Mouse (Mus musculus) forebrain, embryonic 10.5 days (tissue): ENCODE measurements around the gene Mtch1. TPM values are rescaled to one million over a fixed set of nuclear protein-coding genes. Genes with fewer than 3 reads are reported as not detected.

Experiments
- DNase-seq: peaks from one replicate; pipeline ENCODE4 v3.0.0-alpha.2; 2017; ENCODE audit warnings: low spot score; ENCODE audit errors: extremely low spot score
- H3K27ac ChIP-seq: fragments of 300-500 bp; sonication (generic); 2 replicates; pipeline ENCODE4 v1.5.1; 2016; ENCODE audit warnings: mild to moderate bottlenecking
- H3K27me3 ChIP-seq: fragments of 300-500 bp; sonication (generic); 2 replicates; pipeline ENCODE4 v1.6.1; 2016; ENCODE audit warnings: mild to moderate bottlenecking; ENCODE audit not compliant: poor library complexity, severe bottlenecking
- H3K36me3 ChIP-seq: fragments of 300-500 bp; sonication (generic); replicated peaks from 2 replicates; pipeline ENCODE4 v1.6.1; 2016; ENCODE audit warnings: mild to moderate bottlenecking, moderate library complexity
- H3K4me1 ChIP-seq: fragments of 300-500 bp; sonication (generic); 2 replicates; pipeline ENCODE4 v1.6.1; 2016
- H3K4me3 ChIP-seq: fragments of 300-500 bp; sonication (generic); 2 replicates; pipeline ENCODE4 v1.5.1; 2016; ENCODE audit warnings: mild to moderate bottlenecking, moderate library complexity
- H3K9me3 ChIP-seq: fragments of 300-500 bp; sonication (generic); 2 replicates; pipeline ENCODE4 v1.6.1; 2016; ENCODE audit warnings: mild to moderate bottlenecking, moderate library complexity
- WGBS: fragments of 180-500 bp; shearing (Covaris S2); methylation state at CpG from one replicate; pipeline ENCODE4 v1.1.7; 2016; 5-methylcytosine and 5-hydroxymethylcytosine counted together
- polyA plus RNA-seq: library from polyadenylated mRNA; unstranded; fragments of >200 nt; fragmentation: Nextera tagmentation; extraction: Ambion mirVana; gene quantifications from 2 replicates; pipeline ENCODE4 v1.2.1, GENCODE M21; 2016

Gene Mtch1
- polyA plus RNA-seq, 1 experiment from 2014 or later = 255 TPM

- Histone ChIP-seq H3K27ac (no peak overlapping the region), H3K36me3 (no peaks in the 10 kb centered on the region), H3K4me3 (no peak overlapping the region), H3K4me1 (peaks cover 14% of the 10 kb centered on the region), H3K27me3 (no peaks in the 10 kb centered on the region), H3K9me3 (no peaks in the 10 kb centered on the region)
- no peak for DNase-seq
- 77% methylated on average over 11 of the region's 11 CpGs for WGBS
Observed at GRCm38 (mm10) chr17:29382417-29382816, 34.7 kb upstream of the Mtch1 start.

GRCm38 (mm10) chr17:29381472-29381871 lies 33.7 kb upstream of the Mtch1 start:
- no peak overlapping the region for H3K27ac ChIP-seq
- 28% methylated on average over 7 of the region's 7 CpGs for WGBS
- no peaks in the 10 kb centered on the region for H3K27me3 ChIP-seq
- H3K9me3 ChIP-seq = no peaks in the 10 kb centered on the region
- H3K4me1 ChIP-seq = peaks cover 14% of the 10 kb centered on the region
- peak; percentile 76 for DNase-seq
- no peaks in the 10 kb centered on the region for H3K36me3 ChIP-seq
- H3K4me3 ChIP-seq = no peak overlapping the region

GRCm38 (mm10) chr17:29380241-29380640 lies 32.5 kb upstream of the Mtch1 start:
- 80% methylated on average over 4 of the region's 4 CpGs for WGBS
- no peaks in the 10 kb centered on the region for H3K27me3 ChIP-seq
- H3K4me3 ChIP-seq = no peak overlapping the region
- no peaks in the 10 kb centered on the region for H3K9me3 ChIP-seq
- DNase-seq = no peak
- no peaks in the 10 kb centered on the region for H3K36me3 ChIP-seq
- H3K4me1 ChIP-seq = peaks cover 8% of the 10 kb centered on the region
- no peak overlapping the region for H3K27ac ChIP-seq

GRCm38 (mm10) chr17:29378056-29378455 lies 30.3 kb upstream of the Mtch1 start:
- Histone ChIP-seq H3K4me1 (0 out of 2 replicates have a peak, but pooled peaks cover 4% of the 10 kb centered on the region), H3K4me3 (no peak overlapping the region), H3K36me3 (no peaks in the 10 kb centered on the region), H3K27me3 (no peaks in the 10 kb centered on the region), H3K9me3 (no peaks in the 10 kb centered on the region), H3K27ac (no peak overlapping the region)
- DNase-seq = no peak
- 73% methylated on average over 8 of the region's 8 CpGs for WGBS

DNA sequence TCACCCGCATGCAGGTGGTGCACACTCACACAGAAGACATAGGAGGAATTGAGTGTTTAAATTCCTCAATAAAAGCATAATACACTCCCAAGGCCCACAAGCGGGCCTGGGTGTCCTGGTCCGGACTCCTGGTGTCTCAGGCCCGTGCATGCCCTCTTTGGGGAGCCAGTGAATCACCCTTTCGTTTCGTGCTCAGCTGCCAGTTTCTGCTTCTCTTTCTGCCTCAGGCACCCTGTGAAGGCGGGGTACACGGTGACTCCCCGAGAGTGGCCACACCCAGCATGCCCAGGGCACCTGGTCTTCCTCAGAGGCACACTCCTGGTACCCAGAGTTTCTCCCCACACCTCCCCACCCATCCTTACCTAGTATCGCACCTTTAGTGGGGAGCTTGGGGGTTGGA lies 28.1 kb upstream of the Mtch1 start:
- no peak overlapping the region for H3K27ac ChIP-seq
- H3K4me1 ChIP-seq = peaks cover 1% of the 10 kb centered on the region
- no peaks in the 10 kb centered on the region for H3K27me3 ChIP-seq
- no peaks in the 10 kb centered on the region for H3K36me3 ChIP-seq
- 85% methylated on average over 10 of the region's 10 CpGs for WGBS
- no peak overlapping the region for H3K4me3 ChIP-seq
- DNase-seq = no peak
- no peaks in the 10 kb centered on the region for H3K9me3 ChIP-seq

DNA sequence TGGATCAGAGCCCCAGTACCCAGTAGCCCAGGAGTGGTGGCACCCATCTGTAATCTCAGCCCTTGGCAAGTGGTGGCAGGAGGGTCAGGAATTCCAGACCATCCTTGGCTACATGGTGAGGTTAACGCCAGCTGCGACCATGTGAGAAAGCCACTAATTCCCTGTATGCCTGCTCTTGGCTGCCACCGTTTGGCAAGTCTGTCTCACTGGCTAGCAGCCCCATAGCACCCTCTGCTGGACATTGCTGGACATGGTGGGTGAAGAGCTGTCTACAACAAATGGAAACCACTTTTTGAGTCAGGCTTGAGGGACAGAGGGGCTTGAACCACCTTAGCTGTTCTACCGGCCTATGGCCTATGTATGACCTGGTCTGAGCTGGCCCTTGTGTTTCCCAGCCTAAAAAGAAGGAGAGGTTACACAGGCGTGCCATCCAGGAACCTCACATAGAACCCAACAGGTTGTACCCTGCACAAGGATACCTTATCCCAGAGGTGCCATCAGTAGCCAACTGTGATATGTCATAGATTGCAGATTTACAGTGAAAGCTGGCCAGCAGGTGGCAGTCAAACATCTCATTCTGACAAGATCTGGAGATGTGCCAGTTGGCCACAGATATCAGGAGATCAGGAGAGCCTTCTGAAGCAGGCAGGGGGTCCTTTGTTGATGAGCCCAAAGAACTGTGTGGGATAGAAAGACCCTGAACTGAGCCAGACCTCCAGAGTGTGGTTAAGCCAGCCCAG lies 23.4 kb upstream of the Mtch1 start:
- Histone ChIP-seq H3K27ac (peak overlapping the region; percentile 45), H3K36me3 (no peaks in the 10 kb centered on the region), H3K4me3 (no peak overlapping the region), H3K9me3 (no peaks in the 10 kb centered on the region), H3K27me3 (peaks cover 25% of the 10 kb centered on the region), H3K4me1 (peaks cover 22% of the 10 kb centered on the region)
- 6% methylated on average over 5 of the region's 5 CpGs for WGBS
- DNase-seq = peak; percentile 93

- peak overlapping the region; percentile 48 for H3K27ac ChIP-seq
- H3K36me3 ChIP-seq = no peaks in the 10 kb centered on the region
- H3K9me3 ChIP-seq = no peaks in the 10 kb centered on the region
- peaks cover 25% of the 10 kb centered on the region for H3K27me3 ChIP-seq
- H3K4me3 ChIP-seq = no peak overlapping the region
- WGBS = 20% methylated on average over 7 of the region's 7 CpGs
- no peak for DNase-seq
- H3K4me1 ChIP-seq = peaks cover 22% of the 10 kb centered on the region
Observed at GRCm38 (mm10) chr17:29368726-29369125, 21.0 kb upstream of the Mtch1 start.

GRCm38 (mm10) chr17:29365105-29365621 lies 17.4 kb upstream of the Mtch1 start:
- Histone ChIP-seq H3K27me3 (peaks cover 25% of the 10 kb centered on the region), H3K4me3 (no peak overlapping the region), H3K36me3 (no peaks in the 10 kb centered on the region), H3K9me3 (no peaks in the 10 kb centered on the region), H3K4me1 (peaks cover 34% of the 10 kb centered on the region), H3K27ac (no peak overlapping the region)
- WGBS = 90% methylated on average over 13 of the region's 13 CpGs
- DNase-seq = no peak

DNA sequence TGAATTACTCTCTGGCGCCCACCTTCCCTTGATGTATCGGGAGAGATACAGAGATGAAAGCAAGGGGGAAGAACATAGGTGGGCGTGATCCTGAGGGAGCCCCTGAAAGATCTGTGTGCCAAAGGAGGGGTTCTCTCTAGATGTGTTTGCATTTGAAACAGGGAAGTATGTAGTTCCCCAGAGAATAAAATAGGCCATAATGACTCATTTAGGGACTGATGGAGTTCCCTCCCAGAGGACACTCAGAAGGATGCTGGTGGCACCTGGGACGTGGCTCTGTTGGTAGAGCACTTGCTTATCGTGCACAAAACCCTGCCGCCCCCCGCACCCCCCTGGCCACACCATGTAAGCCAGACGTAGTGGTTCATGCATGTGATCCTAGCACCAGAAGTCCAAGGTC lies 15.4 kb upstream of the Mtch1 start:
- WGBS = 89% methylated on average over 8 of the region's 8 CpGs
- peaks cover 12% of the 10 kb centered on the region for H3K27me3 ChIP-seq
- H3K36me3 ChIP-seq = no peaks in the 10 kb centered on the region
- DNase-seq = no peak
- H3K4me1 ChIP-seq = peaks cover 28% of the 10 kb centered on the region
- H3K27ac ChIP-seq = no peak overlapping the region
- no peaks in the 10 kb centered on the region for H3K9me3 ChIP-seq
- H3K4me3 ChIP-seq = no peak overlapping the region

GRCm38 (mm10) chr17:29361982-29362691 lies 14.4 kb upstream of the Mtch1 start:
- no peak overlapping the region for H3K4me3 ChIP-seq
- WGBS = 64% methylated on average over 8 of the region's 8 CpGs
- no peaks in the 10 kb centered on the region for H3K36me3 ChIP-seq
- no peaks in the 10 kb centered on the region for H3K9me3 ChIP-seq
- DNase-seq = no peak
- H3K4me1 ChIP-seq = peaks cover 30% of the 10 kb centered on the region
- peak overlapping the region; percentile 72; the same call in 1 of the 2 replicates for H3K27ac ChIP-seq
- H3K27me3 ChIP-seq = 0 out of 2 replicates have a peak, but pooled peaks cover 2% of the 10 kb centered on the region

DNA sequence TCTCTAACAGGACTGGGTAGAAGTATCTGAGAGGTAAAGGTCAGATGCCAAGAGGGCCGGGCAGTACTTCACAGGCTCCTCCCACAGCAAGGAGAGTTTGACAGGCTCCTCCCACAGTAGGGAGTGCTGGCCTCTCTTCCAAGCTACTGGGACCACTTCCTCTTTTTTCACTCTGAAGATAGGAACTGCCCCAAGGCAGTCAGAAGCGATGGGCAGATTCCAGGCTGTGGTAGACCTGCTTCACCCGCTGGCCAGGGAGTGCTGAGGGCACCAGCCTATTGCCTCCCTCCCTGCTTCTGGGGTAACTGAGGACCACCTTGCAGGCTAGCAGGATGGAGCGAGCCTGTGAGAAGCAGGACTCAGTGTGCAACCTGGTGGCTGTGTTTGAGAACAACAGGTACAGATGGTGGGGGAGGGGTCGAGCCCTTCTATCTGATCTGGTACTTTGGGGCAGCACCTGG lies 13.1 kb upstream of the Mtch1 start, which contains the start of gene Fgd2:
Gene Fgd2 (plus strand): TSS at position 154 of the 461 bp plus-strand sequence.
- WGBS = 25% methylated on average over 5 of the region's 5 CpGs
- Histone ChIP-seq H3K27ac (peak within 1 kb of the TSS; percentile 72), H3K9me3 (no peaks in the 10 kb centered on the region), H3K4me3 (peak within 1 kb of the TSS; percentile 16; the same call in 1 of the 2 replicates), H3K36me3 (no peaks in the 10 kb centered on the region), H3K4me1 (peaks cover 44% of the 10 kb centered on the region), H3K27me3 (no peaks in the 10 kb centered on the region)
- DNase-seq = no peak

DNA sequence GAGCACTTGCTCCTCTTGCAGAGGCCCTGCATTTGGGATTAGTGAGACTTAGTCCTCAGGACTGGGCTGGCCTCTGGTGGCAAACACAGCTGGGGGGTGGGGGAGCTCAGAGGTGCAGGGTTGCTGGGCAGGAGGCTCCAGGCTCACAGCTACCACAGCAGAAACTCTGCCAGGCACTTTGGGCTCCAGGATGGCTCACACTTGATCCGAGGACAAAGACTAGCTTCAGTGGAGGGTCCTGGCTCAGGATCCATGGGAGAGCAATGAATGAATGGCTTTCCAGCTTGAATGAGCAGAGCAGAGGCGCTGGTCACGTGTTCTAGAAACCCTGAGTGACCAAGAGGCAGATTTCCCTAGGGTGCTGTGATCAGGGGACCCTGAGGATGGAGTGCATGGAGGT lies 11.2 kb upstream of the Mtch1 start:
- Histone ChIP-seq H3K36me3 (no peaks in the 10 kb centered on the region), H3K27ac (peak overlapping the region; percentile 69), H3K4me1 (peaks cover 57% of the 10 kb centered on the region), H3K9me3 (no peaks in the 10 kb centered on the region), H3K27me3 (no peaks in the 10 kb centered on the region), H3K4me3 (no peak overlapping the region)
- 49% methylated on average over 3 of the region's 3 CpGs for WGBS
- DNase-seq = no peak

DNA sequence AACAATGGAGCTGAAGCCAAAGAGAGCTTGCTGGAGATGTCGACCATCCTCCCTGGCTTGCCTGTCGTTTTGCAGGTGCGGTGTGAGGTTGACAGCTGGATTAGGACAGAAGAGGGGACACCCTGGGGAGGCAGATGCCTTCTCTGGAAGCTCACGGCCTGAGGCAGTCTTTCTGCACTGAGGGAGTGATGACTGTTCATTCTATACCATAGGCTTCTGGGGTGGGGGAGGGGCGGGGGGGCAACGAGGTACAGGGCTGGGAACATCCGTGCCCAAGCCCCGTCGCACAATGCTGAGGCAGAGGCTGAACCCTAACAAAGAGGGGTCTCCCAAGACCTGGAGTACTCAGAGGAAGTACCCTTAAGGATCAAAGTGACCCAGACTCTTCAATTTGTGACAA lies 9.1 kb upstream of the Mtch1 start:
- H3K4me3 ChIP-seq = peak overlapping the region; percentile 55
- H3K27ac ChIP-seq = peak overlapping the region; percentile 98
- H3K4me1 ChIP-seq = peaks cover 55% of the 10 kb centered on the region
- H3K9me3 ChIP-seq = no peaks in the 10 kb centered on the region
- no peaks in the 10 kb centered on the region for H3K27me3 ChIP-seq
- DNase-seq = no peak
- 5% methylated on average over 9 of the region's 9 CpGs for WGBS
- no peaks in the 10 kb centered on the region for H3K36me3 ChIP-seq
